Mouse (Mus musculus) neural tube, embryonic 12.5 days (tissue): ENCODE data around the gene Xpc. TPM values are rescaled to one million over a fixed set of nuclear protein-coding genes. Genes with fewer than 3 reads are reported as not detected.

Experiments
- ATAC-seq: fragments of 200-750 bp; cut with Nextera tagmentation; 2 replicates; pipeline ENCODE4 v1.8.0; 2017; ENCODE audit warnings: low read depth, mild to moderate bottlenecking, moderate TSS enrichment, moderate library complexity; ENCODE audit not compliant: low FRiP score
- H3K27ac ChIP-seq: fragments of 300-500 bp; sonication (generic); 2 replicates; pipeline ENCODE4 v1.5.1; 2016
- H3K27me3 ChIP-seq: fragments of 300-500 bp; sonication (generic); replicated peaks from 2 replicates; pipeline ENCODE4 v1.6.1; 2016; ENCODE audit warnings: mild to moderate bottlenecking
- H3K36me3 ChIP-seq: fragments of 300-500 bp; sonication (generic); 2 replicates; pipeline ENCODE4 v1.6.1; 2016; ENCODE audit warnings: mild to moderate bottlenecking
- H3K4me1 ChIP-seq: fragments of 300-500 bp; sonication (generic); 2 replicates; pipeline ENCODE4 v1.6.1; 2016
- H3K4me2 ChIP-seq: fragments of 300-500 bp; sonication (generic); replicated peaks from 2 replicates; pipeline ENCODE4 v1.6.1; 2016; ENCODE audit warnings: mild to moderate bottlenecking
- H3K4me3 ChIP-seq: fragments of 300-500 bp; sonication (generic); 2 replicates; pipeline ENCODE4 v1.5.1; 2016
- H3K9ac ChIP-seq: fragments of 300-500 bp; sonication (generic); 2 replicates; pipeline ENCODE4 v1.6.1; 2016; ENCODE audit warnings: mild to moderate bottlenecking
- H3K9me3 ChIP-seq: fragments of 300-500 bp; sonication (generic); 2 replicates; pipeline ENCODE4 v1.6.1; 2016; ENCODE audit warnings: mild to moderate bottlenecking
- WGBS: fragments of 180-500 bp; shearing (Covaris S2); methylation state at CpG from one replicate; pipeline ENCODE4 v1.1.7; 2016; 5-methylcytosine and 5-hydroxymethylcytosine counted together
- polyA plus RNA-seq: library from polyadenylated mRNA; unstranded; fragments of >200 nt; fragmentation: Nextera tagmentation; extraction: Ambion mirVana; gene quantifications from 2 replicates; pipeline ENCODE4 v1.2.1, GENCODE M21; 2016

Gene Xpc
- polyA plus RNA-seq, 1 experiment from 2014 or later: 27.0 TPM

DNA sequence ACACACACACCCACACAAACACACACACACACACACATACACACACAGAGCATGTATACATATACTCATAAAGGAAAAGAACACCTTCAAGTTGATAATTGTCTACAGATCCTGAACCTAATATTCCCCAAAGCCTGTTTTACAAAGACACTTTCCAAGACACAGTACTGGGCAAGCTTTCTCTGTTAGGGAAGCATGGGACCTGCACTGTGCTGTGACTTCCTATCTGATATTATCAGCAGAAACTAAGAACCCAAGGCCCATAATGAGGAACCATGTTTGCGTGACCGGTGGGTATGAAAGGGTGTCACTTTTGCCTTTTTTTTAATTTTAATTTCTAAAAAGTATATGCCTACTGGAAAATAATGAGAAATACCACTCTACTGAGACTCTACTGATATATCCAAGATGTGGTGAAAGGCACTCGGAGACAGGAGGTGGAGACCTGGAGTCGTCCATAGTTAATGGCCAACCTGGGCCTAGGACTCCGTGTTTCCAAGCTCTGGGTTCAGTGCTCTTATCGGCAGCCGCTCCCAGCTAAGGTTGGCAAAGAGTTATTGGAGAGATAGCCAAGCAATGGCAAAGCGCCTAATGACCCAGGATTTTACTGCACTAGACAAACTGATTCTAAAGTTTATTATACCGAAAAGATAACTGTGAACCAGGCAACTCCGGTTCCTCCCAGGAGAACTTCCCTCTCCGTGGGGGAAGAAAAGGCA lies 20.5 kb upstream of the Xpc start:
- H3K36me3 ChIP-seq: no peaks in the 10 kb centered on the region
- H3K4me1 ChIP-seq: 0 out of 2 replicates have a peak, but pooled peaks cover 4% of the 10 kb centered on the region
- no peak overlapping the region for H3K4me3 ChIP-seq
- no peak overlapping the region for H3K27ac ChIP-seq
- H3K9me3 ChIP-seq: no peaks in the 10 kb centered on the region
- H3K27me3 ChIP-seq: no peaks in the 10 kb centered on the region
- no peak for ATAC-seq
- no peak overlapping the region for H3K9ac ChIP-seq
- no peak overlapping the region for H3K4me2 ChIP-seq
- 89% methylated on average over 11 of the region's 11 CpGs for WGBS

DNA sequence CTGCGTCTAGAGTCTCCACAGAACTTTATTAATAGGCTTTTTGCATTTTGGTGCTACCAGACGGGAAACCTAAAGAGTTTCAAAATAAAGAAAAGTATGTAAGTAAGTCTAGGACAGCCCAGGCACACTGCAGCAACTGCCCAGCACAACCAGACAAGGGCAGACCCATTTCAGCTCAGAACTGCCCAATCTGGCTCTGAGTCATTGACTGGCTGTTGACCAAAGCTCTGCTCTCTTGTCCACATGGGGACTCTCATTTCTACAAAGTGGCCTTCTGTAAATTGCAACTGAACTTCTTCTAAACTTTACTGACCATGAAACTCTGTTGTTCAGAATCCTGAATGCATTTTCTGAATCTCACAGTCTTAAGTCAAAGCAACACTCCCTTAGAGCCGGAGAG lies 19.5 kb upstream of the Xpc start:
- WGBS: 75% methylated on average over 3 of the region's 3 CpGs
- Histone ChIP-seq H3K27ac (no peak overlapping the region), H3K9ac (no peak overlapping the region), H3K27me3 (no peaks in the 10 kb centered on the region), H3K4me2 (no peak overlapping the region), H3K4me1 (0 out of 2 replicates have a peak, but pooled peaks cover 4% of the 10 kb centered on the region), H3K36me3 (no peaks in the 10 kb centered on the region), H3K4me3 (no peak overlapping the region), H3K9me3 (no peaks in the 10 kb centered on the region)
- no peak for ATAC-seq

DNA sequence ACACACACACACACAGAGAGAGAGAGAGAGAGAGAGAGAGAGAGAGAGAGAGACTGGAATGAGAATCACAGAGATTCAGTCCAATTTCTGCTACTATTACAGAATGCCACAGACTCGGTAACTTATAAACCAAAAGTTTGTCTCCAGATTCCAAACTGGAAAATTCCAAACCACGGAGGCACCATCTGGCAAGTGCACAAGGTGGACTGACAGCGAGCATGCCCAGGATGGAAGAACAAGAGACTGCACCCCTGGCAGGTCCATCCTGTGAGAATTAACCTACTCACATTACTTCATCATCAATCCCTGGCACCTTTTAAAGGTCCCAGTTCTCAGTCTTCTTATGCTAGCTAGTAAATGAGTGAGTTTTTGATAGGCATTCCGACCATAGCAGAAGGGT lies 18.6 kb upstream of the Xpc start:
- peaks cover 5% of the 10 kb centered on the region; the same call in 1 of the 2 replicates for H3K36me3 ChIP-seq
- 77% methylated on average over 4 of the region's 4 CpGs for WGBS
- no peak overlapping the region for H3K4me2 ChIP-seq
- no peak overlapping the region for H3K4me3 ChIP-seq
- ATAC-seq: no peak
- H3K9me3 ChIP-seq: no peaks in the 10 kb centered on the region
- no peaks in the 10 kb centered on the region for H3K27me3 ChIP-seq
- H3K27ac ChIP-seq: no peak overlapping the region
- 0 out of 2 replicates have a peak, but pooled peaks cover 4% of the 10 kb centered on the region for H3K4me1 ChIP-seq
- H3K9ac ChIP-seq: no peak overlapping the region

DNA sequence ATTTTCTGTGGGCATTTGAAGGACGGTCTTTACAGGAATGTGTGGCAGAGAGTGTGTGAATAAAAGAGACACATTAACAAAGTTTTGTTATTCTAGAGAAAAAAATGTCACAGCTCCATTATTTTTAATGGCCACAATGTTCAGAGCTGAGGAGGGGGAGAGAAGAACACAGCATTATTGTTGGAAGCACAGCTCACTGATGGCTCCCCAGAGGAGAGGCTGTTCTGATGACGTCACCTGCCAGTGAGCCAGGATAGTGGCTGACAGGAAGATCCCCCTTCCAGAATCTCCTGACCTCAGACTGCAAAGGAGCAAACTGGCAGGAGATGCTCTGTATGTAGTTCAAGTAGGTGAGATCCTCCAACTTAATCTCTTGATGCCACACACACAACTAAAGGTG lies 18.1 kb upstream of the Xpc start:
- no peaks in the 10 kb centered on the region for H3K9me3 ChIP-seq
- 0 out of 2 replicates have a peak, but pooled peaks cover 4% of the 10 kb centered on the region for H3K4me1 ChIP-seq
- ATAC-seq: no peak
- no peak overlapping the region for H3K27ac ChIP-seq
- 39% methylated on average over 2 of the region's 2 CpGs for WGBS
- H3K4me2 ChIP-seq: no peak overlapping the region
- peaks cover 6% of the 10 kb centered on the region; the same call in 1 of the 2 replicates for H3K36me3 ChIP-seq
- no peak overlapping the region for H3K4me3 ChIP-seq
- H3K27me3 ChIP-seq: no peaks in the 10 kb centered on the region
- H3K9ac ChIP-seq: no peak overlapping the region

DNA sequence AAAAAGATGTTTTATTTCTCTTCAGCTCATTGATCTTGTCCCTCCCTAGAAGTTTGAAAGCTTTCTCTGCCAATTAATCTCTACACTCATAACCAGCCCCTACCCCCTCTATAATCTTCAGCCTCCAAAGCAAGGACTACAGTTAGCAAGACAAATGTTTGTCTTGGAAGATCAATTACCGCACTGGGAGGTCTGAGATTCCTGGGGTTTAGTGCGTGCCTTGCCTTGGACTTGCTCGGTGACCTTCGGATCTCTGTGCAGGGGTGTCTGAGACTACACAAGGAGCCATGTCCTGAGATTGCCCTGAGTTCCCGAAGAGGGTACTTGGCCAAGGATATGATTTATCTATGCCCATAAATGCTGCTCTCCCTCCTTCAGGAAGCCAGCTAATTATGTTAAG lies 17.7 kb upstream of the Xpc start:
- ATAC-seq: no peak
- Histone ChIP-seq H3K4me1 (0 out of 2 replicates have a peak, but pooled peaks cover 4% of the 10 kb centered on the region), H3K9ac (no peak overlapping the region), H3K27ac (no peak overlapping the region), H3K4me2 (no peak overlapping the region), H3K36me3 (peaks cover 6% of the 10 kb centered on the region; the same call in 1 of the 2 replicates), H3K27me3 (no peaks in the 10 kb centered on the region), H3K9me3 (no peaks in the 10 kb centered on the region), H3K4me3 (no peak overlapping the region)
- WGBS: 42% methylated on average over 5 of the region's 5 CpGs

DNA sequence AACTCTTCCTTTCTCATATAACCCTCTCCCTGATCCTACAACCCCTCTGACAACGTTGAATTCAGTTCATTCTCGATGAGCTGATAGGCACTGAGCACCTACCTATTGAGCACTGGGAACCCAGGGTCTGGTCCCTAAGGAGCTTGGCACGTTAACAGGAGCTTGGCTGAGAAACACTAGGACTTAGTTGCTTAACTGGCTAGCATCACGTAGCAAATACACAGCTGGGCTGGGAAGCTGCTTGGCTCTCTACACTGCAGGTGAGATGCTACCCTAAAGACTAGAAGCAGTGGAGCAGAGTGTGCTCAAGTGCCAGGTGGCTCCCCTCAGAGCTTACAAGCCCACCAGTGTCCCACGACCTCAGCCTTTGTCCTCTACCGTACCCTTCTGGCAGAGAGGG lies 17.0 kb upstream of the Xpc start:
- ATAC-seq: no peak
- H3K4me3 ChIP-seq: no peak overlapping the region
- H3K9me3 ChIP-seq: no peaks in the 10 kb centered on the region
- H3K4me1 ChIP-seq: 0 out of 2 replicates have a peak, but pooled peaks cover 4% of the 10 kb centered on the region
- no peak overlapping the region for H3K9ac ChIP-seq
- WGBS: 78% methylated on average over 6 of the region's 6 CpGs
- H3K36me3 ChIP-seq: peaks cover 6% of the 10 kb centered on the region; the same call in 1 of the 2 replicates
- H3K4me2 ChIP-seq: no peak overlapping the region
- H3K27ac ChIP-seq: no peak overlapping the region
- no peaks in the 10 kb centered on the region for H3K27me3 ChIP-seq

DNA sequence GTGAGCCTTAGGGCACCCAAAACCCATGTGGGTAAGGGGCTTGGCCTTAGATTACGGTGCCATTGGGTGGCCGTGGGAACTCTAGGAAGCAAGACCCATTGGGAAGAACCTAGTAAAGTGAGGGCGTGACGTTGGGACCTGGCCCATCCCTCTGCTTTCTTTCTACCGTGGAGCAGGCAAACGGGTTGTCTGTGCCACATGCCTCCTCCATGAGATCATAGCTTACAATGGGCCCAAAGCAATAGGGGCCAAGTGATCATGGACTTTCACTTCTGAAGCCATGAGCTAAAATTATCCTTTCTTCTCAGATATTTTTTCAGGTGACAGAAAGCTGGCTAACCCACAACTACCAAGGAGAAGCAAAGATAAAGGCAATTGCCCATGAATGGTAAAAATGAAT lies 15.6 kb upstream of the Xpc start:
- Histone ChIP-seq H3K9me3 (no peaks in the 10 kb centered on the region), H3K27ac (no peak overlapping the region), H3K9ac (no peak overlapping the region), H3K27me3 (no peaks in the 10 kb centered on the region), H3K36me3 (peaks cover 6% of the 10 kb centered on the region; the same call in 1 of the 2 replicates), H3K4me1 (0 out of 2 replicates have a peak, but pooled peaks cover 4% of the 10 kb centered on the region), H3K4me2 (no peak overlapping the region), H3K4me3 (no peak overlapping the region)
- WGBS: 87% methylated on average over 6 of the region's 6 CpGs
- no peak for ATAC-seq

DNA sequence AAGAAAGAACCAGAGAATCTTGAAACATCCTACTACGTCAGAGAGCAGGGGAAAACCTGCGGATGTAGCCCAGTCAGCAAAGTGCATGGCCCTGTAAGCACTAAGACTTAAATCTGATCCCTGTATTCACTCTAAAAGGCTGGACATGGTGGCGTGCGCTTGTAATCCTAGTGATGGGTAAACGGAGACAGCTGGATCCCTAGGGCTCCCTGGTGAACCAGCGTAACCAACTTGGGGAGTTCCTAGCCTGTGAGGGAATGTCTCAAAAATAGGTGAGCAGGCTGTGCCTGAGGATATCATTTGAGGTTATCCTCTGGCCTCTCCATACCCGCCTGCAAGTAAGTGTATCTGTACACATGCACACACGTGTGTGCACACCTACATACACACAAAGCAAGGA lies 15.0 kb upstream of the Xpc start:
- no peaks in the 10 kb centered on the region for H3K9me3 ChIP-seq
- no peaks in the 10 kb centered on the region for H3K27me3 ChIP-seq
- H3K9ac ChIP-seq: no peak overlapping the region
- H3K4me3 ChIP-seq: no peak overlapping the region
- H3K27ac ChIP-seq: no peak overlapping the region
- no peak for ATAC-seq
- H3K4me1 ChIP-seq: 0 out of 2 replicates have a peak, but pooled peaks cover 4% of the 10 kb centered on the region
- WGBS: 93% methylated on average over 8 of the region's 8 CpGs
- H3K36me3 ChIP-seq: peaks cover 6% of the 10 kb centered on the region; the same call in 1 of the 2 replicates
- H3K4me2 ChIP-seq: no peak overlapping the region

DNA sequence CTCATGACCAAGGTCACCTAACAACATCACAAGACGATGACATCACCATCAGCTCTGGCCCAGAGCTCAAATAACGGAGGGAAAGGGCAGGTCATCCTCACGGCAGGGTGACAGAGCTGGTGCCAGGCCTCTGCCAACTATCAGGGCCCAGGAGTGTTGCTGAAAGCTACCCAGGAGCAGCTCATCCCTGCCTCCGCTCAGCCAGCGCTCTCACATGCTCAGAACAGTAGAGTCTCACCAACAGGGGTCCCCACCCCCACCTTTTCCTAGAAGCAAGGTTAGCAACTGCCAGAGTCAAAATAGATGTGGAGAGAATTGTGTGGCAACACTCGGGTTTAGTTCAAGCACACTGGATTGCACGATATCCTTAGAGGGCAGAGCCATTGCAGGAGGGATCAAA lies 12.6 kb upstream of the Xpc start:
- Histone ChIP-seq H3K27ac (no peak overlapping the region), H3K27me3 (no peaks in the 10 kb centered on the region), H3K36me3 (peaks cover 18% of the 10 kb centered on the region), H3K4me3 (no peak overlapping the region), H3K9me3 (no peaks in the 10 kb centered on the region), H3K9ac (no peak overlapping the region), H3K4me2 (no peak overlapping the region), H3K4me1 (no peaks in the 10 kb centered on the region)
- ATAC-seq: no peak
- 84% methylated on average over 7 of the region's 7 CpGs for WGBS

DNA sequence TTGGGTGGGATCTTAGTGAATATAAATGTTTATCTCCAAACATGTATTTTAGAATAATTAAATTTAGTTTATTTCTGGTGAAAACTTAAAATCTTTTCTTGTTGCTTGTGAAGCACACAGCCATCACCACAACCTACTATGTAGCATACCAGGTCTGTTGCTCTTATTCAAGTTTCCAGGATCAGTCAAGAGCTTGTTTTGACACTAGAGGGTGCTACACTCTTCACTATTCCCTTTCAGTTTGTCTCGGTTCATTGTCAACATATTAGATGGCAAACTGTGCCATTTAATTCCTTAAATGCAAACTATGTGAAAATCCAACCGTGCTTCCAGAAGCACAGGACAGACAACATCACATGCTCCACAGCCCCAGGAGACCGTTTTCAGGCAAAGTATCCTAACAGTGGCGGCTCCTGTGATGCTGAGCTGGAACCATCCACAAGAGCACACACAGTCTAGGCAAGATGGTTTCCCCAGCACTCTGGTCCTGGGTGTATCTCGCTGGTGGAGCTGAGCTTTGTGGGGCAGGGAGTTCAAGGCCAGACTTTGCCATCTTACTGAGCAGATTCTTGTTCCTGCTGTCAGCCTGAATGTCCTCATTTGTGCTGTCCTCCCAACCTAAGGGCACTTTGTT lies 11.7 kb upstream of the Xpc start:
- Histone ChIP-seq H3K4me2 (no peak overlapping the region), H3K9me3 (no peaks in the 10 kb centered on the region), H3K9ac (no peak overlapping the region), H3K27ac (no peak overlapping the region), H3K4me1 (no peaks in the 10 kb centered on the region), H3K36me3 (peaks cover 27% of the 10 kb centered on the region), H3K4me3 (no peak overlapping the region), H3K27me3 (no peaks in the 10 kb centered on the region)
- 56% methylated on average over 5 of the region's 5 CpGs for WGBS
- no peak for ATAC-seq

DNA sequence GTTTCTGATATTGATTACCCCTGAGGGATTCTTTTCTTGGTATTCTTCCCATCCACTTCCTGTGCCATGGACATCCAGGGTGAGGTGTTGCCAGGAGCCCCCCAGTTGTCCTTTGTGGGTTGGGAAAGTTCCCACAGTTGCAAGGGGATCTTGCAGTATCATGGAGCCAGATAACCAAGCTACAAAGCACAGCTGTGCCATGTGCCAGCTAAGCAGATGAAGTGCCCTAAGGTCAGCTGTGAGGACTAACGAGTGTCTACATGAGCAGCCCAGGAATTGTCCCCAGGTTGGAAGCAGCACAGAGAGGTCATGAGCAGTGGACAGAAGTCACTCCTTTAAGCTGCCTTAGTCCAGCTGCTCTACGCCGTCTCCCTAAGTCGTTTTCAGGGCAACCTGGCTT lies 9.9 kb upstream of the Xpc start:
- Histone ChIP-seq H3K4me2 (no peak overlapping the region), H3K27ac (no peak overlapping the region), H3K36me3 (peaks cover 45% of the 10 kb centered on the region), H3K27me3 (no peaks in the 10 kb centered on the region), H3K4me3 (no peak overlapping the region), H3K9me3 (no peaks in the 10 kb centered on the region), H3K4me1 (no peaks in the 10 kb centered on the region), H3K9ac (no peak overlapping the region)
- no peak for ATAC-seq
- 88% methylated on average over 4 of the region's 4 CpGs for WGBS

DNA sequence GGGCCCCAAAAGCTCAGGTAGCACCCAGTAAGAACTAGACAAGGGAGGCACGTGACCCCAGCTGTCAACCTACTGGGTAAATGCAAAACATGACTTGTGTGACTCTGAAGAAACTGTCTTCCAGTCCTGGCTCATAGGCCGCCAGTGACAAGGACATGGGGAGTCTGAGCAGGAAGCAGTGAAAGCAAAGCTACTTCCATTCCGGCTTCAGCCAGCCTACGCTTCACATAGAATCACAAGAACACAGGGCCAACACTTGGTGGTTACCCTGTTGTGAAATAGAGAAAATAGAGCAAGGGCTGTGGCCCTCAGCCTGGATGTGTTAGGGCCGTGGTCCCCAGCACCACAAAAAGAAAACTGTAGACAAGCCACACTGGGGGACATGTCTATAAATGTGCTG lies 7.1 kb upstream of the Xpc start:
- Histone ChIP-seq H3K4me2 (no peak overlapping the region), H3K27me3 (no peaks in the 10 kb centered on the region), H3K36me3 (peaks cover 66% of the 10 kb centered on the region), H3K9ac (no peak overlapping the region), H3K4me1 (no peaks in the 10 kb centered on the region), H3K4me3 (no peak overlapping the region), H3K9me3 (no peaks in the 10 kb centered on the region), H3K27ac (no peak overlapping the region)
- ATAC-seq: no peak
- whole genome bisulfite sequencing: 92% methylated on average over 5 of the region's 5 CpGs
